Mouse (Mus musculus) liver, adult 2 months (tissue): ENCODE measurements around the gene Zscan26. TPM values are rescaled to one million over a fixed set of nuclear protein-coding genes. Genes with fewer than 3 reads are reported as not detected.
"Not testable (repeated sequence)": the region's sequence is repeated elsewhere in the genome, so short reads cannot be mapped to it uniquely, and the experiment has no call there.

Source experiments
- DNase-seq: peaks from one replicate; pipeline ENCODE4 v3.0.0-alpha.2; 2011; ENCODE audit warnings: low read depth, low spot score; ENCODE audit errors: extremely low read depth
- H3K27ac ChIP-seq: fragments of 200-500 bp; replicated peaks from 2 replicates; pipeline ENCODE4 v1.5.1; 2012; ENCODE audit warnings: low read depth, mild to moderate bottlenecking, control low read depth, inconsistent platforms, low read length; ENCODE audit not compliant: insufficient read depth
- H3K27me3 ChIP-seq: fragments of 200-500 bp; 2 replicates; pipeline ENCODE4 v1.6.1; 2012; ENCODE audit warnings: mild to moderate bottlenecking, moderate library complexity, low read length, inconsistent platforms; ENCODE audit not compliant: control insufficient read depth, insufficient read depth
- H3K36me3 ChIP-seq: fragments of 200-500 bp; 2 replicates; pipeline ENCODE4 v1.6.1; 2012; ENCODE audit warnings: low read length, inconsistent platforms; ENCODE audit not compliant: control insufficient read depth, insufficient read depth
- H3K4me1 ChIP-seq: fragments of 200-500 bp; 2 replicates; pipeline ENCODE4 v1.6.1; 2011; ENCODE audit warnings: low read length; ENCODE audit not compliant: control insufficient read depth, insufficient read depth
- H3K4me3 ChIP-seq: fragments of 200-500 bp; 2 replicates; pipeline ENCODE4 v1.5.1; 2011; ENCODE audit warnings: low read depth, mild to moderate bottlenecking, control low read depth, low read length, moderate library complexity; ENCODE audit not compliant: insufficient read depth
- H3K79me2 ChIP-seq: fragments of 200-500 bp; 2 replicates; pipeline ENCODE4 v1.6.1; 2012; ENCODE audit warnings: inconsistent platforms, mild to moderate bottlenecking, low read length, moderate library complexity; ENCODE audit not compliant: control insufficient read depth, insufficient read depth
- H3K9ac ChIP-seq: fragments of 200-500 bp; 2 replicates; pipeline ENCODE4 v1.6.1; 2012; ENCODE audit warnings: low read depth, mild to moderate bottlenecking, control low read depth, inconsistent platforms, low read length
- CTCF ChIP-seq: fragments of 200-500 bp; IDR thresholded peaks from 2 replicates; pipeline ENCODE4 v1.5.1; 2011; ENCODE audit warnings: low read depth, low read length, control low read depth
- POLR2A ChIP-seq: fragments of 200-500 bp; IDR thresholded peaks from 2 replicates; pipeline ENCODE4 v1.6.1; 2011; ENCODE audit warnings: low read length, control low read depth; ENCODE audit not compliant: insufficient read depth; ENCODE audit errors: extremely low read depth
- WGBS: fragments of 180-500 bp; shearing (Covaris S2); methylation state at CpG from one replicate; pipeline ENCODE4 v1.1.7; 2018; 5-methylcytosine and 5-hydroxymethylcytosine counted together
- polyA plus RNA-seq: library from polyadenylated mRNA; depleted of rRNA; stranded (reverse); fragments of >200 nt; gene quantifications from 2 replicates; pipeline ENCODE4 v1.2.3, GENCODE M21; 2012
- total RNA-seq: library from RNA; depleted of rRNA; stranded (reverse); fragments of >200 nt; gene quantifications from 2 replicates; pipeline ENCODE4 v1.2.3, GENCODE M21; 2014

Zscan26 gene
- total and polyA plus RNA-seq, 2 experiments, result 12.1 to 33.4 TPM

DNA sequence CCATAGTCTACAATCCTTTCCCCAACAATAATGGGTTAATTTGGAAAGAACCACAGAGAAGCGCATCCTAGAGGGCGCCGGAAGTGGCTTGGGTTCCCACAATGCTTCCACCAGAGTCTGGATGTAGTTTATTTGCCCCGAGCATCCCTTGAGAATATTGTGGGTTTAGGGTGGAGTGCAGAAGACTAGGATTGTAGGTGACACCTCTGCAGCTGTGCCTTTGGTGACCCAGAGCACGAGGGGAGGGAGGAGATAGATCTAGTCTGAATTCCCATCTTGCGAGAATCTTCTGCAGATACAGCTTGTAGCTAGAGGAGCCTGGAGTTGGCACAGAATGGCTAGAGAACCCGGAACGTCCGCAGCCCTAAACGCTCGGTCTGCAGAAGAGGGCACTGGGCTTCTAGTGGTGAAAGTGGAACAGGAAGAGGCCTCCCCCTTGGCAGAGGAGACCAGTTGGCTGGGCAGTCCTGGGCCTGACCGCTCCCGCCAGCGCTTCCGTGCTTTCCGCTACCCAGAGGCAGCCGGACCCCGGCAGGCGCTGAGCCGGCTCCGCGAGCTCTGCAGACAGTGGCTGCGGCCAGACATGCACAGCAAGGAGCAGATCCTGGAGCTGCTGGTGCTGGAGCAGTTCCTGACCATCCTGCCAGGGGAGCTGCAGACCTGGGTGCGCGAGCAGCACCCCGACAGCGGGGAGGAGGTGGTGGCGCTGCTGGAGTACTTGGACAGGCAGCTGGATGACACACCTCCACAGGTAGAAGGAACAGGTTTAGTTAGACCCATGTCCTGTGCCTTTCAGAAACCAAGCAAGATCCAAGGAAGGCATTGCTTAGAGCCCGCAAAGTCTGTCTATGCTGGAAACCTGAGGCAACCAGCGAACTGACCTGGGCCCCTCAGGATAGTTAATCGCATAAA, 25.5 kb upstream of the Zscan26 start, which contains the start of the genes Zkscan4 and Gm10065:
Zkscan4 (plus strand) TSS at position 149 of the 912 bp plus-strand sequence.
Gm10065 (minus strand) TSS at position 683 of the 912 bp plus-strand sequence.
- WGBS, result 3% methylated on average over 31 of the region's 31 CpGs
- TF ChIP-seq CTCF, result 0 out of 2 replicates have a peak, but pooled peaks have one; percentile 2

GRCm38 (mm10) chr13:21472427-21472826, 18.9 kb upstream of the Zscan26 start:
- H3K4me1 ChIP-seq, result 0 out of 2 replicates have a peak, but pooled peaks cover 3% of the 10 kb centered on the region
- H3K36me3 ChIP-seq, result no peaks in the 10 kb centered on the region
- 55% methylated on average over 4 of the region's 4 CpGs for WGBS
- TF ChIP-seq POLR2A (no peak), CTCF (no peak)
- no peaks in the 10 kb centered on the region for H3K79me2 ChIP-seq
- no peaks in the 10 kb centered on the region for H3K27me3 ChIP-seq
- no peak overlapping the region for H3K27ac ChIP-seq
- no peak for DNase-seq
- no peak overlapping the region for H3K4me3 ChIP-seq
- no peak overlapping the region for H3K9ac ChIP-seq

More for the DNA sequence above, 25.5 kb upstream of the Zscan26 start, which contains the start of the genes Zkscan4 and Gm10065:
- H3K27me3 ChIP-seq, H3K4me1 ChIP-seq, H3K36me3 ChIP-seq, H3K79me2 ChIP-seq: not testable (repeated sequence)
- peak within 1 kb of the TSS; percentile 72 for H3K27ac ChIP-seq
- DNase-seq, result peak; percentile 70
- peak within 1 kb of the TSS; percentile 64 for H3K4me3 ChIP-seq
- H3K9ac ChIP-seq, result peak within 1 kb of the TSS; percentile 44

DNA sequence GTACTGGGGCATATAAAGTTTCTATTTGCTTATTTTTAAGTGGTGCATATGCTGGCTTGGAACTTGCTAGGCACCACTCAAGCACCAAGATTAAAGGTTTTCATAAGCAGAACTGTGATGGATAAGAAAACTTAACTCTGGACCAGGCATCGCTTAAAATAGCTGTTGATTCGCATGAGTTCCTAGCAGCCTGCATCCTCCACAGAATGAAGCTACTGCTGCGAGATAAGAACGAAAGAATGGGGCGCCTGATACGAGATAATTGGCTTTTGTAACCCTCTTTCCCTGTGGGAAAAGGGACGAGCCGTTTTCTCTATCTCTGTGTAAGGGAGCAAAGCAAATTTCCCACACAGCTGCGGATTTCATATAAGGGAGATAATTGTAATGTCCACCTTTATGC, 15.6 kb upstream of the Zscan26 start:
- Histone ChIP-seq H3K27ac (no peak overlapping the region), H3K9ac (no peak overlapping the region), H3K36me3 (no peaks in the 10 kb centered on the region), H3K4me3 (no peak overlapping the region), H3K4me1 (0 out of 2 replicates have a peak, but pooled peaks cover 3% of the 10 kb centered on the region), H3K27me3 (no peaks in the 10 kb centered on the region), H3K79me2 (no peaks in the 10 kb centered on the region)
- DNase-seq, result no peak
- 36% methylated on average over 9 of the region's 9 CpGs for WGBS
- TF ChIP-seq CTCF (no peak), POLR2A (no peak)

GRCm38 (mm10) chr13:21468061-21469019, 14.8 kb upstream of the Zscan26 start, which contains the start of gene Nkapl:
Gene Nkapl, minus strand, starts transcription at chr13:21468509.
- under 1% methylated on average over 54 of the region's 54 CpGs for WGBS
- H3K27ac ChIP-seq, result no peak within 1 kb of the TSS
- peak; percentile 78 for DNase-seq

DNA sequence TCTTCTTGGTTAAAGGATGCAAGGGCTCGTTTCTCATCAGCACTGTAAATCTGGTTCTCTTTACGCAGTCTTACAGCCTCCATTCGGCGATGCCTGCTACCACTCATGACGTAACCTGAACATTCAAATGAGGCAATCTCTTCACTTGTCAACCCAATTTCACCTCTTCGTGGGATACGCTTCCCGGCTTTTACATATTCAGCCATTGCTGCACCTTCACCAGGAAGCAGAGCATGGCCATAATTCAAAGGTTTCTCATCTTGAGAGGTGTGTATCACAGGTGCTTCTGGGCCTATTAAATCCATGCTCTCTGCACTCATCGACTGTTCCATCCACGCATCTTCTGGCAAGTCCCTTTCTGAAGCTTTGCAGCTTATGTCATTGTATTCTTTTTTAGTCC, 13.8 kb upstream of the Zscan26 start:
- 90% methylated on average over 10 of the region's 10 CpGs for WGBS
- TF ChIP-seq CTCF (no peak), POLR2A (no peak)
- Histone ChIP-seq H3K4me1 (0 out of 2 replicates have a peak, but pooled peaks cover 3% of the 10 kb centered on the region), H3K27ac (no peak overlapping the region), H3K9ac (no peak overlapping the region), H3K27me3 (no peaks in the 10 kb centered on the region), H3K36me3 (no peaks in the 10 kb centered on the region), H3K4me3 (no peak overlapping the region), H3K79me2 (no peaks in the 10 kb centered on the region)
- no peak for DNase-seq

More at GRCm38 (mm10) chr13:21468061-21469019, 14.8 kb upstream of the Zscan26 start, which contains the start of gene Nkapl:
- Histone ChIP-seq H3K79me2 (no peaks in the 10 kb centered on the region), H3K9ac (peak within 1 kb of the TSS; percentile 84), H3K4me3 (peak within 1 kb of the TSS; percentile 80), H3K36me3 (no peaks in the 10 kb centered on the region), H3K4me1 (0 out of 2 replicates have a peak, but pooled peaks cover 3% of the 10 kb centered on the region), H3K27me3 (no peaks in the 10 kb centered on the region)
- no peak for TF ChIP-seq CTCF
- peak; percentile 73 for TF ChIP-seq POLR2A

- H3K4me3 ChIP-seq, H3K27ac ChIP-seq, H3K79me2 ChIP-seq, H3K27me3 ChIP-seq, H3K9ac ChIP-seq, DNase-seq, H3K4me1 ChIP-seq, H3K36me3 ChIP-seq: not testable (repeated sequence)
- WGBS, result 64% methylated on average over 9 of the region's 9 CpGs
Observed at GRCm38 (mm10) chr13:21462516-21462915, 9.0 kb upstream of the Zscan26 start.
